Mouse (Mus musculus) MEL (cell line): Measurements from ENCODE around the gene Olfr186.

Experiments used
- BHLHE40 ChIP-seq: IDR thresholded peaks from 2 replicates; pipeline ENCODE4 v1.6.1; 2012; ENCODE audit warnings: low read depth, mild to moderate bottlenecking, inconsistent platforms, low read length, improper control_type of control experiment, borderline replicate concordance
- CTCF ChIP-seq, 3 experiments: IDR thresholded peaks in 2 of 3; conservative IDR thresholded peaks in 1 of 3; 2 replicates each; pipeline ENCODE4 v1.5.1; 2011 to 2012; ENCODE audit warnings: low read length in 3 of 3, low read depth in 2 of 3, mild to moderate bottlenecking in 2 of 3, improper control_type of control experiment in 1 of 3, inconsistent platforms in 1 of 3, mixed read lengths in 1 of 3, moderate library complexity in 1 of 3; ENCODE audit not compliant: control insufficient read depth in 1 of 3, insufficient read depth in 1 of 3, poor library complexity in 1 of 3, severe bottlenecking in 1 of 3
- E2F4 ChIP-seq: IDR thresholded peaks from 2 replicates; pipeline ENCODE4 v1.6.1; 2011; ENCODE audit warnings: low read depth, low read length, improper control_type of control experiment, borderline replicate concordance
- EP300 ChIP-seq, 2 experiments: IDR thresholded peaks; 2 replicates each; pipeline ENCODE4 v1.6.1; 2011; ENCODE audit warnings: improper control_type of control experiment in 2 of 2, low read length in 2 of 2, low read depth in 1 of 2, mild to moderate bottlenecking in 1 of 2
- GATA1 ChIP-seq: IDR thresholded peaks from 2 replicates; pipeline ENCODE4 v1.6.1; 2011; ENCODE audit warnings: low read depth, low read length, improper control_type of control experiment
- MAX ChIP-seq: IDR thresholded peaks from 2 replicates; pipeline ENCODE4 v1.6.1; 2011; ENCODE audit warnings: low read length, improper control_type of control experiment
- MEF2A ChIP-seq: IDR thresholded peaks from 2 replicates; pipeline ENCODE4 v1.6.1; 2014; ENCODE audit warnings: low read depth, mild to moderate bottlenecking, inconsistent platforms, low read length, improper control_type of control experiment; ENCODE audit not compliant: poor library complexity, insufficient replicate concordance, severe bottlenecking; ENCODE audit errors: extremely low read depth
- POLR2A ChIP-seq, 2 experiments: IDR thresholded peaks; 2 replicates each; pipeline ENCODE4 v1.6.1; 2011 to 2012; ENCODE audit warnings: low read length in 2 of 2, mild to moderate bottlenecking in 2 of 2, control low read depth in 1 of 2, improper control_type of control experiment in 1 of 2, low read depth in 1 of 2, moderate library complexity in 1 of 2; ENCODE audit not compliant: control insufficient read depth in 1 of 2, insufficient read depth in 1 of 2, poor library complexity in 1 of 2
- POLR2AphosphoS5 ChIP-seq: IDR thresholded peaks from 2 replicates; pipeline ENCODE4 v1.6.1; 2012; ENCODE audit warnings: low read depth, borderline replicate concordance, mild to moderate bottlenecking, inconsistent platforms, low read length, moderate library complexity, mixed read lengths
- SIN3A ChIP-seq: IDR thresholded peaks from 2 replicates; pipeline ENCODE4 v1.6.1; 2012; ENCODE audit warnings: low read length, improper control_type of control experiment, inconsistent platforms
- USF1 ChIP-seq: IDR thresholded peaks from 2 replicates; pipeline ENCODE4 v1.6.1; 2014; ENCODE audit warnings: low read depth, mild to moderate bottlenecking, inconsistent platforms, low read length, improper control_type of control experiment, moderate library complexity
- ZMIZ1 ChIP-seq: IDR thresholded peaks from 2 replicates; pipeline ENCODE4 v1.6.1; 2012; ENCODE audit warnings: low read depth, mild to moderate bottlenecking, inconsistent platforms, low read length, improper control_type of control experiment, moderate library complexity

DNA sequence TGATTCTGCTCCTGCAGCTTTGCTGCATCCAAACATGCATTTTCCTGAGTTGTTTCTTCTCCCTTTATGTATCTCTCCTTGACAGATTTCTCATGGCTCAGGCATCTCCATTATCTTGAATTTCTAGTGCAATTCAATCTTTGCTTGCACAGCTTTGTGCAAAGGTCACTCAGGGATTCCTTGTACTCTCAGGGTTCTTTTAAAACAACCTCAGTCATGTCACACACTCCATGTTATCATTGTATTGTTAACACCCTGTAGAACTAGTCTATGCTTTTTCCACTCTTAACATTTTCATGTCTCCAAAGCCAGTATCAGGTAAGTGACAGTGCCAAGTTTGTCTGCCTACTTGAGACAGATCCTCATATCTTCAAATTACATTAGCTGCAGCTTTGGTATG, 41.7 kb upstream of the Olfr186 start:
- TF ChIP-seq EP300 (IDR thresholded peaks at IDR 0.05; ENCODE audit: low read depth in 1 of 2, low read length in 2 of 2) (no peak), GATA1 (no peak), CTCF (IDR thresholded peaks at IDR 0.05 in 2 of 3, conservative IDR thresholded peaks at IDR 0.05 in 1 of 3; ENCODE audit: control insufficient read depth in 1 of 3, insufficient read depth in 1 of 3, low read depth in 2 of 3, low read length in 3 of 3, poor library complexity in 1 of 3, severe bottlenecking in 1 of 3) (no peak), POLR2A (IDR thresholded peaks at IDR 0.05; ENCODE audit: control insufficient read depth in 1 of 2, insufficient read depth in 1 of 2, low read depth in 1 of 2, low read length in 2 of 2, poor library complexity in 1 of 2) (no peak), POLR2AphosphoS5 (no peak), SIN3A (no peak), ZMIZ1 (no peak), BHLHE40 (no peak), MEF2A (no peak), MAX (no peak), E2F4 (no peak), USF1 (no peak)
